Mouse (Mus musculus) embryonic fibroblast, embryonic 13.5 days (primary cell): ENCODE data around the gene Ggps1.

Source experiments
- CTCF ChIP-seq: IDR thresholded peaks from 2 replicates; pipeline ENCODE4 v1.5.1; 2011; ENCODE audit warnings: mild to moderate bottlenecking, control low read depth, low read length, moderate library complexity, borderline replicate concordance; ENCODE audit not compliant: insufficient read depth
- POLR2A ChIP-seq: IDR thresholded peaks from 2 replicates; pipeline ENCODE4 v1.6.1; 2011; ENCODE audit warnings: low read depth, mild to moderate bottlenecking, control low read depth, low read length, moderate library complexity

- TF ChIP-seq CTCF: no peak
- TF ChIP-seq POLR2A: no peak
These were observed 29.3 kb downstream of the Ggps1 start for GRCm38 (mm10) chr13:14034073-14034348.
